Mouse (Mus musculus) bone marrow macrophage, adult 2 months (primary cell): ENCODE measurements around the gene Ube2j1. TPM values are rescaled to one million over a fixed set of nuclear protein-coding genes. Genes with fewer than 3 reads are reported as not detected.

Experiments used
- H3K27ac ChIP-seq: 2 replicates; pipeline ENCODE4 v1.5.1; 2012; ENCODE audit warnings: low read depth, low read length; ENCODE audit not compliant: insufficient read depth
- H3K4me1 ChIP-seq: 2 replicates; pipeline ENCODE4 v1.6.1; 2012; ENCODE audit warnings: low read length; ENCODE audit not compliant: control insufficient read depth, insufficient read depth
- H3K4me3 ChIP-seq: 2 replicates; pipeline ENCODE4 v1.5.1; 2012; ENCODE audit warnings: mild to moderate bottlenecking, low read length, moderate library complexity; ENCODE audit not compliant: insufficient read depth
- CTCF ChIP-seq: IDR thresholded peaks from 2 replicates; pipeline ENCODE4 v1.5.1; 2012; ENCODE audit warnings: low read depth, mild to moderate bottlenecking, low read length, moderate library complexity
- POLR2A ChIP-seq: IDR thresholded peaks from 2 replicates; pipeline ENCODE4 v1.6.1; 2012; ENCODE audit warnings: mild to moderate bottlenecking, low read depth, low read length, borderline replicate concordance
- polyA plus RNA-seq: library from polyadenylated mRNA; stranded (reverse); fragments of >200 nt; gene quantifications from 2 replicates; pipeline ENCODE4 v1.2.4, GENCODE M21; 2012; ENCODE audit not compliant: missing spikeins, insufficient read depth, insufficient read length

Ube2j1 gene
- polyA plus RNA-seq, 1 experiment = 47.4 TPM

GRCm38 (mm10) chr4:33052650-33053049, 21.4 kb downstream of the Ube2j1 start:
- Histone ChIP-seq H3K4me1 (no peaks in the 10 kb centered on the region), H3K4me3 (no peak overlapping the region)

GRCm38 (mm10) chr4:33054426-33054825, 23.2 kb downstream of the Ube2j1 start:
- Histone ChIP-seq H3K4me3 (no peak overlapping the region), H3K4me1 (no peaks in the 10 kb centered on the region), H3K27ac (no peak overlapping the region)
- TF ChIP-seq POLR2A = no peak
- TF ChIP-seq CTCF = no peak

More at GRCm38 (mm10) chr4:33052650-33053049, 21.4 kb downstream of the Ube2j1 start:
- no peak overlapping the region for H3K27ac ChIP-seq
- TF ChIP-seq CTCF = no peak
- no peak for TF ChIP-seq POLR2A

GRCm38 (mm10) chr4:33056317-33056716, 25.1 kb downstream of the Ube2j1 start:
- no peak overlapping the region for H3K4me3 ChIP-seq

GRCm38 (mm10) chr4:33057890-33058687, 26.9 kb downstream of the Ube2j1 start:
- H3K27ac ChIP-seq = no peak overlapping the region
- no peak for TF ChIP-seq CTCF
- TF ChIP-seq POLR2A = no peak
- H3K4me3 ChIP-seq = no peak overlapping the region
- no peaks in the 10 kb centered on the region for H3K4me1 ChIP-seq

More at GRCm38 (mm10) chr4:33056317-33056716, 25.1 kb downstream of the Ube2j1 start:
- H3K27ac ChIP-seq = no peak overlapping the region
- no peaks in the 10 kb centered on the region for H3K4me1 ChIP-seq
- TF ChIP-seq CTCF = no peak
- no peak for TF ChIP-seq POLR2A

- Histone ChIP-seq H3K4me3 (no peak overlapping the region), H3K4me1 (no peaks in the 10 kb centered on the region), H3K27ac (no peak overlapping the region)
- no peak for TF ChIP-seq CTCF
These were observed 29.9 kb downstream of the Ube2j1 start for GRCm38 (mm10) chr4:33061158-33061557.

GRCm38 (mm10) chr4:33062981-33063380, 31.8 kb downstream of the Ube2j1 start, which contains the start of gene Gabrr2:
Gene Gabrr2, plus strand, starts transcription at chr4:33062999.
- peaks cover 2% of the 10 kb centered on the region; the same call in 1 of the 2 replicates for H3K4me1 ChIP-seq
- H3K27ac ChIP-seq = no peak within 1 kb of the TSS
- no peak for TF ChIP-seq CTCF
- TF ChIP-seq POLR2A = no peak
- H3K4me3 ChIP-seq = no peak within 1 kb of the TSS

GRCm38 (mm10) chr4:33064986-33065385, 33.8 kb downstream of the Ube2j1 start:
- Histone ChIP-seq H3K4me1 (peaks cover 2% of the 10 kb centered on the region; the same call in 1 of the 2 replicates), H3K4me3 (no peak overlapping the region), H3K27ac (no peak overlapping the region)
- TF ChIP-seq CTCF (no peak), POLR2A (no peak)

GRCm38 (mm10) chr4:33066223-33066960, 35.2 kb downstream of the Ube2j1 start:
- no peak overlapping the region for H3K27ac ChIP-seq
- H3K4me3 ChIP-seq = no peak overlapping the region
- H3K4me1 ChIP-seq = peaks cover 2% of the 10 kb centered on the region; the same call in 1 of the 2 replicates
- TF ChIP-seq POLR2A (no peak), CTCF (no peak)

- TF ChIP-seq CTCF (no peak), POLR2A (no peak)
- no peak overlapping the region for H3K4me3 ChIP-seq
These were observed 36.1 kb downstream of the Ube2j1 start for GRCm38 (mm10) chr4:33067331-33067730.

GRCm38 (mm10) chr4:33067826-33068225, 36.6 kb downstream of the Ube2j1 start:
- no peak overlapping the region for H3K4me3 ChIP-seq
- TF ChIP-seq CTCF = no peak
- TF ChIP-seq POLR2A = no peak
- H3K27ac ChIP-seq = no peak overlapping the region
- peaks cover 8% of the 10 kb centered on the region for H3K4me1 ChIP-seq

More at GRCm38 (mm10) chr4:33067331-33067730, 36.1 kb downstream of the Ube2j1 start:
- Histone ChIP-seq H3K27ac (no peak overlapping the region), H3K4me1 (peaks cover 3% of the 10 kb centered on the region)
